Mouse (Mus musculus) cerebellum, adult (tissue): ENCODE measurements at regions not wholly inside any gene's neighbourhood (a gene's known extent, or its start where the extent isn't known, plus 50 kb on each side); places are given as distances from the start of the nearest gene placed in this dataset.
"Not testable (repeated sequence)": the region's sequence is repeated elsewhere in the genome, so short reads cannot be mapped to it uniquely, and the experiment has no call there.

Experiments
- ATAC-seq: cut with Nextera tagmentation; 2 replicates; pipeline ENCODE4 v1.9.2; 2017; ENCODE audit warnings: mild to moderate bottlenecking, moderate library complexity, mixed read lengths; ENCODE audit not compliant: insufficient number of reproducible peaks, low FRiP score, low TSS enrichment

DNA sequence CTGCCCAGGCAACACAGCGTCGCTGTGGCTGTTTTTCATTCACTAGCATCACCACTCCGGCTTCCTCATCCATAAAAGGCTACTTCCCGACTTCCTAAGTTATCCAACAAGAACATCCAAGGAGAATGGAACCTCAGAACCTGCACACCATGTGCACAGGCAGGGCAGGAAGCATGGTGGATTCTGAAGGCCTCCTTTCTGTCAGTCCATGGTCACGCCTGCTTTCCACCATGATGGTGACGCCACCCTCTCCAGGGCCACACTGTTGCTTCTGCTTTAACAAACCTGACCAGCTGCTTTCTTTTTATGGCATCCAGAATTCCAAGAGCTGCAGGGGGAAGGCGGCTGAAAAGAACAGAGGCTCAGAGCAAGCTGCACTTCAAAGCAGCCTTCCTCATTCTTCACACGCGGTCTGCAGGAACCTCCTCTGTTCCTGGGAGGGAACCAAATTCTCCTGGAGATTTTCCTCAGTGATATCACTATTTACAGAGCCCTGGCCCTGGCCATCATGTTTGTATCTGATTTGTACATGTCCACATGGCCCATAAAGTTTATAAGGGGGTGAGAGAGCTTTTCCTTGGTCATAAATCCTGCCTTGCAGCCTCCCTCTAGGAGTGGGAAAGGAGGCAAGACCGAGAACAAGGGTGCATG is 164.8 kb upstream of the Npvf start:
- no peak for ATAC-seq

DNA sequence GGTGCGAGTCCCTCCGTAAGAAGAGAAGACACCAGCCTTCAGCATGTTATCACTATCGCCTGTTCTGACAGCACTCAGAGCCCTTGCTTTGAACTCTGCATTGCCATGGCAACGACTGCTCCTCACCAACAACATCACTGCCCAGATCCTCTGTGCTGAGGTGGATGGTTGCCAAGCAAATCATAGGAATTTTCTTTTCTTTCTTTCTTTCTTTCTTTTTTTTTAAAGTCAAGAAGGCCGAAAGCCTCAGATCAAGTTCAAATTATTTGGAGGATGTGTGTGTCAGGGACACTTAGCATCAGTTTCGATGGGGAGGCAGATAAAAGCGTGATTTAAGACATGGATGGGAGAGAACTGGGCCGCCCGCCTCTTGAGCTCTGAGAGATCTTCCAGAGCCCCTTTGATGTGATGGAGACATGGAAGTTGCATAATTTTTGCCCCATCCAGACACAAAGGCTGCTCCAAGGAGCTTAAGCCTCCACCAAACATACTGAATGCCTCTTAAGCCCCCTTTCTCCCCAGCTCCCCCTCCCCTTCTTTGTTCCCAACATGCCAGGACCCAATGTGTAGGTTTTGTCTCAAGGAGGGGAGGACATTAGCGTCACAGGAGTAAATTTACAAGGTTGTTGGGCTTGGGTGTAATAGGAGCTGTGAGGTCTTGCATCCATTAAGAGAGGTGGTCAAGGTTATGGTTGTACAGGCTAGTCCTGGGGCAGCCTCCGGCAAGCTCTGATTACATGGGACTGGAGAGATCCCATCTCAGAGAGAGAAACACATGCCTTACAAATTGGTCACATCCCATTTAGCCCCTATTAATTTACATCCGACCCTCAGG is 167.4 kb upstream of the Npvf start:
- no peak for ATAC-seq

DNA sequence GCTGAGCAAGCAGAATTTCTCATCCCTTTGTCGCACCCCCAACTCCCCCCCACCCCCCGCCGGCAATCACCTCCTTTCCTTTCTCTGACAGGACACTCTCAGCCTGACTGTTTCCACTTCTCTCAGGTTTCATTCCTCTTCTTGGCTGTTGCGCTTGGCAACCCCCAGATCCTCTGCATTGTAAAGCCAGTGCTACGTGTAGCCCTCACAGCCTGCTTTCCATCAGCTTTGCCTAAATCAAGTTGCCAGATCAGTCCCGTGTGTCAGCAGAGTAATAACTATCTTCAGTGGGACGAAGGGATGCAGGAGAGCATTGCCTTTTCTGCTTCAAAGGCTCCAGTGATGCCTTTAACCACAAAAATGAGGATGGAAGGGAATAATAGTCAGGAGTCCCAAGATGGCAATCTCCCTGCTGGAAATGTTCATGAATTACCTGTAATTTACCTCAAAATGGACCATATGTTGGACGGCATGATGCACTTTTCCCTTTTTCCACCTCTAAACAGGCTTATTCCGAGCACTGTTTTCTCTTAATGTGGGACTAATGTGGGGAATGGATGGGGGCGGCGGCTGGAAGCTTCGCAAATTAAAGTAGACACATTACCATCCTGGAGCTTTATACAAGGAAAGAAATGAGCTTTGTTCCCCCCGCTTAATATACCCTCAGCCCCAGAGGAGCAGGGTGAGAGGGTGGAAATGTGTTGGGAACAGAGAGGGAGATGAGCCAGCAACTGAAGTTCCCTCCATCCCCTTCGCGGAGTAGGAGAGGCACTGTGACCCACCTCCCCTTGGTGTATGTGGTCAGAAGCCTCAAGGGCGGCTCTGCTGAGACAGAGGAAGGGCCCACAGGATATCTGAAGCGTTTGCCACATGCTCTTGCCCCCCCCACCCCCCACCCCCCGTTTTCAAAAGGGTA is 168.3 kb upstream of the Npvf start:
- ATAC-seq: no peak

DNA sequence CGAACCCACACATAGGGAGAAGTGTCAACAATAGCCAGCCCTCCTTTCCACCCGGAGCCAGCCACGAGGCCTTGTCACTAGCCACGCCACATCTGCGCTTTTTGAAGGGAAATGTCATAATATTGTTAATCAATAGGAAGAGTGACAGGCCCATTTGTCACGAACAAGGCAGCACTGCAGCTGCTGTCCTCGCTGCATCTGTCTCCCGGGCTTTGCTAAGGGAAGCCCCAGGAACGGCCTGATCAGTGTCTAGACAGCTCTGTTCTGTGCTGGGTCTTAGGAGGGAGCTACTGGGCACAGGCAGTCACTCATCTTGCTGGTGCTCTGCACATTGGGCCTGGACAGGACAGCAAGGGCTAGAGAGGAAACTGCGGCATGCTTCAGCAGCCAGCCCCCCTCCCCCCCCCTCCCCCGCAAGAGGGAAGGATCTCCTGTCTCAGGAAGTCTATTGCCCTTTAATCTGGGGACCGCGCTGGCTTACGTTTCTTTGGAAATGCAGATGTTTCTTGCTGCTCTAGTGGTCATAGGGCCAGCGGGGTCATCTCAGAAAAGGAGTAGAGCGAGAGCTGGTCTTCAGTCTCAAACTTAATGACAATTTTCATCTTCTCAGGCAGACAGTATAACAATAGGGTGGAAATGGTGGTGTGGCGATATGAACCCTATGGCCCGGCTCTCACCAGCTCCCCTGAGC is 169.1 kb upstream of the Npvf start:
- ATAC-seq: no peak

DNA sequence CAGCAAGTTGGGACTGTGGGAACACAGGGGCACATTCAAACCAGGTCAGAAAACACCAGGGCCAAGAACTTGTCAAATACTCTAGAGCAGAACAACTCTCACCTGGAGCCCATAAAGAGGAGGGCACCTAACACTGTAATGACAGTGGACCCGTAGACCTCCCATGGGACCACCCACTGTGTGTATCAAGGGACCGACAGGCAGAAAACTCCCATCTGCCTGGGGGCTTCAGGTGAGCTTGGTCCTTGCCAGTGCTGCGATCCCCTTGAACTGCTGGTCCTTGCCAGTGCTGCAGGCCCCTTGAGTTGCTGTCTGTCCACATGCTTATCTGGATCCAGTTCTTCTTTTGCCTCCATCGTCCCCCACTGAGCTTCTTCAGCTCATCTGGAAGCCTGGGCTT is 170.2 kb upstream of the Npvf start:
- no peak for ATAC-seq

DNA sequence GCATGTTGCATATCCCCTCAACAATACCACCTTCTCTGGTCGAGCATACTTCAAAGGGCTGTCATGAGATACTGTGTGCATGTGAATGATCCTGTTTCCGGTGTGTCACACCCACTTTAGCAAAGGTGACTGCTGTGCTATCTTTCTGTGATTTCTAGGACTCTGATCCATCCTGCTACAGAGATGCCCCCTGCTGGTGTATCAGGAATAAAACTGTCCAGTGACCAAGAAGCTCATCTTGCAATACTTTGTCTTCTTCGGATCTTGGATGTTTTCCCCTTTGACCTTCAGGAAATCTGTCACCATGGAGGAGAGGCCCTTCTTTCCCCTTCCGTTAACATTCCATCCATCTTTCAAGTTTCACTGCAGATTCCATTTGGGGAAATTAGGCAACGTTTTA is 177.5 kb upstream of the Npvf start:
- no peak for ATAC-seq

DNA sequence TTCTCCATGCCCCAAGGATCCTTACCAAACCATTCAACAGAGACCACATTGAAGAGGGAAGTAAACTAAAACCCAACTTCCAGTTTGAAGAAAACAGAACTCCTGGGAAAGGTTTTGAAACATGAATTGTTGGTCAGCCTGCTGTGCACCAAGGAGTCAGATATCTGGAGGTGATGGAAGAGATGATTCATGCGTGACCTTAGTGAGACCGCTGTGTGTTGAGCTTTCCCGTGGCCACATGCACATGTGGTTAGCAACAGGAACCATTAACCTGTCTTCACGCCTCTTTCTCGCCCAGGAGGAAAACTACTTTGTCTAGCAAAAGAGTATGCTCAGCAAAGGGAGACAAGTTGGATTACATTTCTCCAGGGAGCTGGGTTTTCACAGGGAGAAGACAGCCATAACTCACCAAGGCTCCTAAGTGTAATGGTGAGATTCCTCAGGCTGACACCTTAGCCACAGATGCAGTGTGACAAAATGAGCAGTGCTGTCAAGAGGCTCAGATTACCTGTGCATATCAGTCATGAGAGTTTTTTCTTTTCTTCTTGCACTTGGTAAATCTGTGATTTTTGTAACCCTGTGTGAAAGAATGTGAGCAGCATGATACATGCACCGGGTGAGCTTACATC is 181.9 kb upstream of the Npvf start:
- ATAC-seq: no peak

DNA sequence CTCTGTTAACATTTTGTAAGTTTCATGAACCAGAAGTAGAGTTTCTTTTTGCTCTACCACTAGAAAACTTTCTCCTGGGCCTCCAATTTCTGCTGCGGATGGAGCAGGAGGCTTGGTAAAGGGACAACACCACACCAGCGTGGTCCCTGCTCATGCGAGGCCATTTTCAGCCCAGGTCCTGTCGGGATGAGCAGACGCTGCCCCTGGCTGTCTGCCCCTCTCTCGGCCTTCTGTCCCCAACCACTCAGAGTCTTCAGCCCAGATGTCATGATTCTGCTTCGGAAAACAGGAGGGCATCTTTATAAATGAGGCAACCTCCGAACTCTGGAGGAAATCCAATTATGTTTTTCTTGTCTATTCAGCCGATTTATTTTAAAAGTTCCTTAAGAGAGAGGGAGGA is 186.6 kb upstream of the Npvf start:
- no peak for ATAC-seq

DNA sequence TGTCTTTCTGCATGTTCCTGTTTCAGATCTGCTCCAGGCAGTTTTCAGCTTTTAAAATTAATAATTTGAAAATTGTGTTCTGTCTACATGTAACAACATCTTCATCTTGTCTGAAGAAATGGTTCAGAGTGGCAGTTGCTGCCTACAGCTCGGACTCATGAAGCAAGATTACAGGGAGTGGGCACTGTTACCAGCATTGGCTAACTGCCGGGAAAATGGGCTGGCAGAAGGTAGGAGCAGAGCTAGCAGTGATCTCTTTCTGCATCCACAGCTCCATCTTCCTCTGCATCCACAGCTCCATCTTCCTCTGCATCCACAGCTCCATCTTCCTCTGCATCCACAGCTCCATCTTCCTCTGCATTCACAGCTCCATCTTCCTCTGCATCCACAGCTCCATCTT is 191.0 kb upstream of the Npvf start:
- ATAC-seq: not testable (repeated sequence)

DNA sequence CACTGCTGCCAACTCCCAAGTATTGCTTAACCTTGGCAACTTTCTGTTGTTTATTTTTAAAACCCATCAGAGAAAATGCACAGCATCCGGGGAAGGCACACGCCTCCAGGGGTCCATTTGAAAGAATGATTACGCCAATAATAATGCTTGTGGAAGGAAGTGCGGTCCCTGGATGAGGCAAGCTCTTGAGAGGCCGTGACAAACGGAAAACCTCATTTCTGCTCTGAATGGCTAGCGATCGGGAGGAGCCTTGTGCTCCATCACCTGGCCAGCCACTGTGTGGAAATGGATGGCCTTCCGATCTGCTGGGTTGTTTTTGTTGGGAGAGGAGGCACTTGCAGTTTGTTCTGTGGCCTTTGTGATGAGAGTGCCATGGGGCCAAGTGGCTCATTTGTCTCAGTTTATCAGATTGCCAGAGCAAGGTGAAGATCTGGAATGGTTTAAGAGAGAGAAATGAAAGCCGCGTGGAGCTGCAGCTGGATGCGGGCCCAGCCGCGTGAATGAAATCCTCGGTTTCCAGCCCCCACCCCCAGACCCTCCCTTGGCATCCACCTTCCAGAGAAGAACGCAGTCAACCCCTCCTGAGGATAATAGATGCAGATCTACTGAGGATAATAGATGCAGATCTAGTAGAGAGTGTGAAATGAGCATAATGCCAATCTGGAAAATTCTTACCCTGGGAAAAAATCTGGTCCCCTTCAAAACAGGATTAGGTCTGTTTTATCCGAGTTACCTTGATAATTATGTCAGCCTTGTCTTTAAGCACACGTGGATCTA is 192.7 kb upstream of the Npvf start:
- ATAC-seq: no peak

DNA sequence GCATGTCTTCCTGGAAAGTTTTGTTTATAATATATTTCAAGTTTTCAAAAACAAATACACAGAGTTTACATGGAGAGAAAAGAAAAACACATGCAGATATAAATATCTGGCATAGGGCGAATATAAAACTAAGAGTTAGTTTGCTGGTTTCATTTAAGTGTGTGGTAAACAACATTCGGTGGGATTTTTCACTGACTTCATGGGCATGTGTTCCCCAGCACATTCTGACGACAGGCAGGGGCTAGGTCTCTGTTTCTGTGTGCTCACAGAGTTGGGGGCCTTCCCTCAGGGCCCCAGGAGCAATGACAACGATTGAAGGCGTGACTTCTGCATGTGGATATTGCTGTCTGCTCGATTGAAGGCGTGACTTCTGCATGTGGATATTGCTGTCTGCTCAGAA is 193.3 kb upstream of the Npvf start:
- ATAC-seq: no peak

DNA sequence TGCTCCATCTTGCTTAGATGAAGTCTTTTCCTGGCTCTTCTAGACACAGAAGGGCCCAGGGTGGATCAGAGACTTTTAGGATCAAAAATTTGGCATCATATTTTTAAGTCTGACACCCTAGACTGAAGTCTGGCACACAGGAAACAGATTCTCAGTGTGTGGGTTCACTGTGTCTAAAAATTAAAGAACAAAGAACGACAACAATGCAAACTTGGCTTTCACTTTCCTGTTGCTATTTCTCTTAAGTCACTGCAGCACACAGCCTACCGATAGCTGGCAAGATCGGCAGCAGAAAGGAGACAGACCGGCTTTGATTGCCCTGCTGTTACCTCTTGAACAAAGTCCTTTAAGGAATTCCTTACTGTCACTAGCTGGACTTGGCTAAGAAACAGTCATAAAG is 204.9 kb upstream of the Npvf start:
- ATAC-seq: no peak

DNA sequence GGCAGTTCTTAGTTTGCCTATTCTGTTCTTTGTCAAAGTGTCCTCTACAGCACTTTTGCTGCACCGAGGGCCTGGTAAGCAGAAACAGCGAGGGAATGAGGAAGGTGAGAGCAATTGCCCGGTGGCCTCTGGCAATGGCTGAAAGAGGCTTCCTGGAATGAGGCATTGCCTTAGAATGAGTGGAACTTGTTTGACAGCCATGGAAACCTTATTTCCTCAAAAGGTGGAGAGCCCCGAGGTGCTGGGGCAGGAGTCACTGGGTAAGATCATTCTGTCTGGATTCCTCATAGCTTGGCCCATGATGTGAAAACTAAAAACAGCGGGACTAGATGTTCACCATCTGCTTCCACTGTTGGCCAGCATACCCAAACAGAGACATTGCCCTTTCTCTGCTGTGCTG is 223.8 kb upstream of the Npvf start:
- ATAC-seq: no peak

DNA sequence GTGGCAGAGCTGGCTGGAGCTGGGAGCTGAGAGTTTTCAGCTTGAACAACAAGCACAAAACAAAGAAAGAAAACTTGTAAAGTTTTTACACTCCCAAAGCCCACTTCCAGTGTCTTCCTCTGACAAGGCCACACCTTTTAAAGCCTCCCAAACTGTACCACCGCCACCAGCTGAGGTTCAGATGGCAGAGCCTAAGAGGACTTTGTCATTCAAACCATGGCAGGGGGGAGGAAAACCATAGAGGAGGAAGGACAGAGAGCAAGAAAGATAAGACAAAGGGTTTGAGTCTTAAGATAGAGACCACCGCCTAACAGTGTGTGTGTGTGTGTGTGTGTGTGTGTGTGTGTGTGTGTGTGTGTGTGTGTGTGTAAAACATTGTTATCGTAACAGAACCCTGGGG is 228.1 kb upstream of the Npvf start:
- ATAC-seq: no peak

DNA sequence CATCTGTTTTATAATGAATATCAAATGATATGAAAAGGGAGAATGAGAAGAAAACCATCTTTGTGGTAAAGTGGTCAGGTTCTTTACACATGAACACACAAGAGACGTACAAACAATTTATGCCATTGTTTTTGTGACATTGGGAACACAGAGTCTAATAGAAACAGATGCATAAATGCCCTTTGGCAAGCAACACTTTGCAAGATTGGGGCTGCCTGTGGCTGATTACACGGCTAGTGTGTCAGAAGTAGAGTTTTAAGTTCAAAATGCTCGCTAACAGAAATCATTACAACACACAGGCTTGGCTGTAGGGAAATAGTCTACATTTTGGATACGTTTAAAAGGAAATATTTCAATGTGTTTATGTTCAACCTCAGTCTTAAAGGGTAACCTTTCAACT is 228.5 kb upstream of the Npvf start:
- no peak for ATAC-seq

DNA sequence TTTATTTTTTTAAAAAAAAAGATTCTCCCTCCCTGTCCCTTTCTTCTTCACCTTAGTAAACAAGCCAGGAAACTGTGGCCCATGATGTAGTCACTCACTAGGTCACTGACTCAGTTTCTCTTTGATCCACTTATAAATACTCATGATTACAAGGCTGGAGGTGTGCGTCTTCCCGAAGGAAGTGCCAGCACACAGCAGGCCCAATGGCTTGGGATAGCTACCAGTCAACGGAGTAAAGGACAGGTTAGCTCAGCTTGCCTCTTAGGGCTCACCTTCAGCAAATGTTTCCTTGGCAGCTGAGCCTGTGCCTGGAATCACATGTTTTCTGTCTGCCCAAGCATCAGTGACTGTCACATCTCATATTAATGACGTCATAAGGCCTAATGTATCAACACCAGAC is 230.8 kb upstream of the Npvf start:
- ATAC-seq: no peak

DNA sequence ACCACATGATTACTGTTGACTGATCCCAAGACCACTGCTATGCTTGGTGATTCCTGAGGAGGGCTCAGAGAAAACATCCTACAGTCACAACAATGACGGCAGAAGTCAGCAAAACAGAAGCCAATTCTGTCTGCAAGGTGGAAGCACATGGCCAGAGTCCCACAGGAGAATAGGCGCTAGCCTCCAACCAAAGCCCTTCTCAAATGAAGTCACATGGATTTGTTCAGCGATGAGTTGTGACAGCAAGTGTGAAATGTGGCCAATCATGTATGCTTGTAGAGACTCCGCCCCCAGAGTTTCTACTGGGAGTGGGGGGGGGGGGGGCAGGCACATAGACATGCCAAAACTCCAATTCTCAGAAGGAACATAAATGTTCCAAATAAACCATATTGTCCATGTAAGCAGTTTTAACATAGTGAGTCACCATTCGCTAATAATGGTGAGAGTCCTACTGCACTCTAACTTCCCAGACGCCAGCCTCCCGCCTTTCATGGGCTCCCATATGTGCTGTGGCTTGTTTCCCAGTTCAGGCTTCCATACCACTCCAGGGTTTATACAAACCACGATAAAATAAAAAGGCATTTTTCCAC is 231.6 kb upstream of the Npvf start:
- no peak for ATAC-seq

DNA sequence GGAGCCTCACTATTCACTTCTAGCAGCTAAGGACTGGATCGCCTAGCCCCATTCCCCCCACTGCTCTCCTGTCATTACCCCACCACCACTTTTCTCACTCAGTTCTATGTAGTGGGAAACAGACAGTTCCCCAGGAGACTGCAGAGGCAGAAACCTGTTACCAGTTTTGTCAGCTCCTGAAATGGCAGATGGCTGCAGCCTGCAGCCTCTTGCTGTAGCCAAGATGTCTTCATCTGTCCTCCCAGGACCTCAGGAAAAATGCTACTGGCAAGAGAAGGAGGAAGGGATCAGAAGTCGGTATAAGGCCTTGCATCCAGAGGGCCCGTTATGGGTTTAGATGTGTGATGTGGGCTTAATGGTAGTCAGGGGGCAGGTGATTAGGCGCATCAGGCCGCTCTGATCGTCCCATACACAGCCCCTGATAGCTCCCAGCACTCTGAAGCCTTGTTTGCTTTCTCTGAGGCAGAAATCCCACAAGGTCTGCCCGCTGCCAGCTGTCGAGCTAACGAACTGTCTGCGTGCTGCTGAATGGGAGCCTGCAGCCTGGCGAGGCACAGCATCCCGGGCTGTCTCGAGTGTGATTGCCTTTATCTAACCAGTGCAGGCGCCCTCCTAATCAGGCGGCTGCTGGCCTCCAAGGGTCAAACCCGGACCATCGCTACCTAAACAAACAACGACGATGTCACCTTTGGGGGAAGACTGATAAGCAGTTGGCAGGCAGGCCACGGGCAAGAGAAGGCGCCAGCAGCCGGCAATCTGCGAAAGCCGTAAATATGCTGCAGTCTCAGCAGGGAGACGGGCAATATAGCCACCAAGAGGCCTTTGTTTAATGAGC is 236.3 kb upstream of the Npvf start:
- peak; percentile 63 for ATAC-seq
